Mouse (Mus musculus) MEL (cell line): ENCODE measurements at regions not wholly inside any gene's neighbourhood (a gene's known extent, or its start where the extent isn't known, plus 50 kb on each side); places are given as distances from the start of the nearest gene placed in this dataset.

Source experiments
- DNase-seq: peaks from one replicate; pipeline ENCODE4 v3.0.0; 2011; ENCODE audit warnings: low read depth, low spot score
- H3K27ac ChIP-seq: 2 replicates; pipeline ENCODE4 v1.5.1; 2012; ENCODE audit warnings: low read depth, mild to moderate bottlenecking, control low read depth, low read length, moderate library complexity; ENCODE audit not compliant: control insufficient read depth
- H3K27me3 ChIP-seq, 2 experiments: fragments of 150-350 bp in 1 of 2; sonication (generic) in 1 of 2; 2 replicates each; pipeline ENCODE4 v1.6.1; 2012; ENCODE audit warnings: low read length in 2 of 2, mild to moderate bottlenecking in 2 of 2, improper control_type of control experiment in 1 of 2, moderate library complexity in 1 of 2; ENCODE audit not compliant: insufficient read depth in 2 of 2, control insufficient read depth in 1 of 2
- H3K36me3 ChIP-seq, 2 experiments: 2 replicates each; pipeline ENCODE4 v1.6.1; 2012 to 2014; ENCODE audit warnings: low read length in 2 of 2, improper control_type of control experiment in 1 of 2, inconsistent platforms in 1 of 2, mild to moderate bottlenecking in 1 of 2; ENCODE audit not compliant: insufficient read depth in 2 of 2, control insufficient read depth in 1 of 2
- H3K4me1 ChIP-seq, 2 experiments: fragments of 150-350 bp in 1 of 2; sonication (generic) in 1 of 2; 2 replicates each; pipeline ENCODE4 v1.6.1; 2012; ENCODE audit warnings: low read length in 2 of 2, improper control_type of control experiment in 1 of 2, mild to moderate bottlenecking in 1 of 2; ENCODE audit not compliant: insufficient read depth in 2 of 2, control insufficient read depth in 1 of 2
- H3K4me3 ChIP-seq, 2 experiments: fragments of 150-350 bp in 1 of 2; sonication (generic) in 1 of 2; 2 replicates each; pipeline ENCODE4 v1.5.1; 2012; ENCODE audit warnings: low read depth in 2 of 2, low read length in 2 of 2, mild to moderate bottlenecking in 2 of 2, moderate library complexity in 2 of 2, control low read depth in 1 of 2, improper control_type of control experiment in 1 of 2; ENCODE audit not compliant: control insufficient read depth in 1 of 2, insufficient read depth in 1 of 2
- H3K79me2 ChIP-seq: 2 replicates; pipeline ENCODE4 v1.6.1; 2012; ENCODE audit warnings: mild to moderate bottlenecking, low read length, moderate library complexity; ENCODE audit not compliant: control insufficient read depth, poor library complexity, insufficient read depth
- H3K9ac ChIP-seq: 2 replicates; pipeline ENCODE4 v1.6.1; 2012; ENCODE audit warnings: low read depth, mild to moderate bottlenecking, control low read depth, low read length, moderate library complexity; ENCODE audit not compliant: control insufficient read depth, poor library complexity, severe bottlenecking
- H3K9me3 ChIP-seq: fragments of 150-350 bp; sonication (generic); replicated peaks from 2 replicates; pipeline ENCODE4 v1.6.1; 2012; ENCODE audit warnings: mild to moderate bottlenecking, low read length, improper control_type of control experiment, moderate library complexity; ENCODE audit not compliant: insufficient read depth
- CHD1 ChIP-seq: IDR thresholded peaks from 2 replicates; pipeline ENCODE4 v1.6.1; 2012; ENCODE audit warnings: low read depth, mild to moderate bottlenecking, inconsistent platforms, low read length, improper control_type of control experiment
- CTCF ChIP-seq, 3 experiments: IDR thresholded peaks in 2 of 3; conservative IDR thresholded peaks in 1 of 3; 2 replicates each; pipeline ENCODE4 v1.5.1; 2011 to 2012; ENCODE audit warnings: low read length in 3 of 3, low read depth in 2 of 3, mild to moderate bottlenecking in 2 of 3, improper control_type of control experiment in 1 of 3, inconsistent platforms in 1 of 3, mixed read lengths in 1 of 3, moderate library complexity in 1 of 3; ENCODE audit not compliant: control insufficient read depth in 1 of 3, insufficient read depth in 1 of 3, poor library complexity in 1 of 3, severe bottlenecking in 1 of 3
- E2F4 ChIP-seq: IDR thresholded peaks from 2 replicates; pipeline ENCODE4 v1.6.1; 2011; ENCODE audit warnings: low read depth, low read length, improper control_type of control experiment, borderline replicate concordance
- EP300 ChIP-seq, 2 experiments: IDR thresholded peaks; 2 replicates each; pipeline ENCODE4 v1.6.1; 2011; ENCODE audit warnings: improper control_type of control experiment in 2 of 2, low read length in 2 of 2, low read depth in 1 of 2, mild to moderate bottlenecking in 1 of 2
- GABPA ChIP-seq: IDR thresholded peaks from 2 replicates; pipeline ENCODE4 v1.6.1; 2012; ENCODE audit warnings: low read depth, mild to moderate bottlenecking, inconsistent platforms, low read length, improper control_type of control experiment, moderate library complexity
- GATA1 ChIP-seq: IDR thresholded peaks from 2 replicates; pipeline ENCODE4 v1.6.1; 2011; ENCODE audit warnings: low read depth, low read length, improper control_type of control experiment
- MAZ ChIP-seq: IDR thresholded peaks from 2 replicates; pipeline ENCODE4 v1.6.1; 2012; ENCODE audit warnings: low read depth, mild to moderate bottlenecking, inconsistent platforms, low read length, improper control_type of control experiment
- NELFE ChIP-seq: IDR thresholded peaks from 2 replicates; pipeline ENCODE4 v1.6.1; 2011; ENCODE audit warnings: low read depth, low read length, improper control_type of control experiment
- POLR2AphosphoS5 ChIP-seq: IDR thresholded peaks from 2 replicates; pipeline ENCODE4 v1.6.1; 2012; ENCODE audit warnings: low read depth, borderline replicate concordance, mild to moderate bottlenecking, inconsistent platforms, low read length, moderate library complexity, mixed read lengths
- RAD21 ChIP-seq: IDR thresholded peaks from 2 replicates; pipeline ENCODE4 v1.6.1; 2011; ENCODE audit warnings: mild to moderate bottlenecking, low read depth, low read length, improper control_type of control experiment
- RCOR1 ChIP-seq: IDR thresholded peaks from 2 replicates; pipeline ENCODE4 v1.6.1; 2012; ENCODE audit warnings: low read depth, mild to moderate bottlenecking, inconsistent platforms, low read length, improper control_type of control experiment
- TAL1 ChIP-seq: IDR thresholded peaks from 2 replicates; pipeline ENCODE4 v1.6.1; 2012; ENCODE audit warnings: mild to moderate bottlenecking, inconsistent platforms, low read length, moderate library complexity, mixed read lengths
- TCF12 ChIP-seq: IDR thresholded peaks from 2 replicates; pipeline ENCODE4 v1.6.1; 2014; ENCODE audit warnings: low read depth, mild to moderate bottlenecking, inconsistent platforms, low read length, improper control_type of control experiment, moderate library complexity
- UBTF ChIP-seq: IDR thresholded peaks from 2 replicates; pipeline ENCODE4 v1.6.1; 2012; ENCODE audit warnings: low read depth, mild to moderate bottlenecking, inconsistent platforms, low read length, improper control_type of control experiment, moderate library complexity, borderline replicate concordance; ENCODE audit not compliant: insufficient read depth
- USF1 ChIP-seq: IDR thresholded peaks from 2 replicates; pipeline ENCODE4 v1.6.1; 2014; ENCODE audit warnings: low read depth, mild to moderate bottlenecking, inconsistent platforms, low read length, improper control_type of control experiment, moderate library complexity
- ZKSCAN1 ChIP-seq: IDR thresholded peaks from 2 replicates; pipeline ENCODE4 v1.6.1; 2012; ENCODE audit warnings: low read depth, mild to moderate bottlenecking, inconsistent platforms, low read length, improper control_type of control experiment, moderate library complexity
- ZNF384 ChIP-seq: IDR thresholded peaks from 2 replicates; pipeline ENCODE4 v1.6.1; 2012; ENCODE audit warnings: low read depth, mild to moderate bottlenecking, inconsistent platforms, low read length, improper control_type of control experiment

- Histone ChIP-seq H3K9me3 (no peaks in the 10 kb centered on the region), H3K4me1 (no peaks in the 10 kb centered on the region), H3K9ac (no peak overlapping the region), H3K27ac (no peak overlapping the region), H3K27me3 (no peaks in the 10 kb centered on the region), H3K36me3 (no peaks in the 10 kb centered on the region), H3K4me3 (no peak overlapping the region), H3K79me2 (no peaks in the 10 kb centered on the region)
- DNase-seq, result no peak
- TF ChIP-seq POLR2AphosphoS5, result no peak
- TF ChIP-seq GATA1, result no peak
- TF ChIP-seq CHD1, result no peak
- no peak for TF ChIP-seq GABPA
- no peak for TF ChIP-seq ZNF384
- TF ChIP-seq EP300 (IDR thresholded peaks at IDR 0.05; ENCODE audit: low read depth in 1 of 2, low read length in 2 of 2), result no peak
- TF ChIP-seq UBTF, result no peak
- no peak for TF ChIP-seq RAD21
- TF ChIP-seq NELFE, result no peak
- no peak for TF ChIP-seq MAZ
- no peak for TF ChIP-seq TCF12
Observed at GRCm38 (mm10) chr1:121701826-121702225, 134.0 kb upstream of the Ddx18 start.

GRCm38 (mm10) chr1:121653901-121654300 is 86.1 kb upstream of the Ddx18 start:
- Histone ChIP-seq H3K4me3 (no peak overlapping the region), H3K79me2 (no peaks in the 10 kb centered on the region), H3K27ac (no peak overlapping the region), H3K27me3 (no peaks in the 10 kb centered on the region), H3K36me3 (no peaks in the 10 kb centered on the region), H3K9me3 (no peaks in the 10 kb centered on the region), H3K4me1 (no peaks in the 10 kb centered on the region), H3K9ac (no peak overlapping the region)
- TF ChIP-seq CTCF (IDR thresholded peaks at IDR 0.05 in 2 of 3, conservative IDR thresholded peaks at IDR 0.05 in 1 of 3; ENCODE audit: control insufficient read depth in 1 of 3, insufficient read depth in 1 of 3, low read depth in 2 of 3, low read length in 3 of 3, poor library complexity in 1 of 3, severe bottlenecking in 1 of 3), result no peak
- TF ChIP-seq NELFE, result no peak
- no peak for TF ChIP-seq MAZ
- TF ChIP-seq USF1, result no peak
- TF ChIP-seq TAL1, result no peak
- TF ChIP-seq ZKSCAN1, result no peak
- no peak for DNase-seq

- Histone ChIP-seq H3K9ac (no peak overlapping the region), H3K27ac (no peak overlapping the region), H3K36me3 (no peaks in the 10 kb centered on the region), H3K4me3 (no peak overlapping the region), H3K4me1 (no peaks in the 10 kb centered on the region), H3K79me2 (no peaks in the 10 kb centered on the region), H3K27me3 (no peaks in the 10 kb centered on the region), H3K9me3 (no peaks in the 10 kb centered on the region)
- TF ChIP-seq E2F4, result no peak
- TF ChIP-seq RCOR1, result no peak
- no peak for TF ChIP-seq NELFE
- TF ChIP-seq RAD21, result no peak
- no peak for TF ChIP-seq TCF12
- no peak for DNase-seq
Observed at GRCm38 (mm10) chr1:121650071-121650470, 82.3 kb upstream of the Ddx18 start.
